Mouse (Mus musculus): ENCODE measurements around the gene Anks3.
A peak's percentile ranks its signal among the peaks of the same experiment; 100 is the strongest.

Anks3 gene

GRCm38 (mm10) chr16:4968426-4968825 is 4.4 kb upstream of the Anks3 start:
- no peak for DNase-seq (ENCODE audit: low read depth, low spot score)

GRCm38 (mm10) chr16:4965392-4966129 is 1.6 kb upstream of the Anks3 start:
- no peak for DNase-seq (ENCODE audit: low read depth, low spot score)

GRCm38 (mm10) chr16:4964731-4965391 is 856 bp upstream of the Anks3 start:
- DNase-seq (ENCODE audit: low read depth, low spot score): no peak

- no peak for DNase-seq (ENCODE audit: low read depth, low spot score)
Measured at GRCm38 (mm10) chr16:4963346-4963745, 659 bp downstream of the Anks3 start.

GRCm38 (mm10) chr16:4960260-4960659 is 3.7 kb downstream of the Anks3 start:
- no peak for DNase-seq (ENCODE audit: low read depth, low spot score)

GRCm38 (mm10) chr16:4957446-4957845 is 6.6 kb downstream of the Anks3 start:
- DNase-seq (ENCODE audit: low read depth, low spot score): no peak

- no peak for DNase-seq (ENCODE audit: low read depth, low spot score)
Measured at GRCm38 (mm10) chr16:4956609-4957008, 7.4 kb downstream of the Anks3 start.

- no peak for DNase-seq (ENCODE audit: low read depth, low spot score)
Measured at GRCm38 (mm10) chr16:4947378-4947777, 16.6 kb downstream of the Anks3 start.

- no peak for DNase-seq (ENCODE audit: low read depth, low spot score)
Measured at GRCm38 (mm10) chr16:4946155-4946554, 17.9 kb downstream of the Anks3 start.

- no peak for DNase-seq (ENCODE audit: low read depth, low spot score)
Measured at GRCm38 (mm10) chr16:4945415-4945814, 18.6 kb downstream of the Anks3 start.

- no peak for DNase-seq (ENCODE audit: low read depth, low spot score)
Measured at GRCm38 (mm10) chr16:4943431-4943830, 20.6 kb downstream of the Anks3 start.

GRCm38 (mm10) chr16:4942868-4943267 is 21.1 kb downstream of the Anks3 start:
- DNase-seq (ENCODE audit: low read depth, low spot score): no peak

- no peak for DNase-seq (ENCODE audit: low read depth, low spot score)
Measured at GRCm38 (mm10) chr16:4941016-4941415, 23.0 kb downstream of the Anks3 start.

- no peak for DNase-seq (ENCODE audit: low read depth, low spot score)
Measured at GRCm38 (mm10) chr16:4940311-4940850, 23.6 kb downstream of the Anks3 start.

- DNase-seq (ENCODE audit: low read depth, low spot score): no peak
Measured at GRCm38 (mm10) chr16:4939412-4939811, 24.6 kb downstream of the Anks3 start.

GRCm38 (mm10) chr16:4938989-4939388 is 25.0 kb downstream of the Anks3 start:
- DNase-seq (ENCODE audit: low read depth, low spot score): peak; percentile 91

GRCm38 (mm10) chr16:4938461-4938860 is 25.5 kb downstream of the Anks3 start, which contains the start of gene Nudt16l1:
Gene Nudt16l1 (plus strand): TSS chr16:4938761.
- DNase-seq (ENCODE audit: low read depth, low spot score): no peak

- no peak for DNase-seq (ENCODE audit: low read depth, low spot score)
Measured at GRCm38 (mm10) chr16:4937351-4938190, 26.4 kb downstream of the Anks3 start.

- no peak for DNase-seq (ENCODE audit: low read depth, low spot score)
Measured at GRCm38 (mm10) chr16:4935931-4936703, 27.9 kb downstream of the Anks3 start.

GRCm38 (mm10) chr16:4935430-4935829 is 28.6 kb downstream of the Anks3 start:
- no peak for DNase-seq (ENCODE audit: low read depth, low spot score)

- DNase-seq (ENCODE audit: low read depth, low spot score): no peak
Measured at GRCm38 (mm10) chr16:4932429-4932828, 31.6 kb downstream of the Anks3 start.
